Mouse (Mus musculus): ENCODE data around the gene Gm11555. TPM values are rescaled to one million over a fixed set of nuclear protein-coding genes. Genes with fewer than 3 reads are reported as not detected.

The Gm11555 gene
- polyA plus RNA-seq (2014; fragmentation: Illumina TruSeq; extraction: RNeasy Lipid Tissue Mini Kit (QIAGEN cat#74804); ENCODE audit: low read depth, low replicate concordance), result not detected

GRCm38 (mm10) chr11:99650136-99650535, at the start of gene Gm11555:
Gene Gm11555 (minus strand): TSS chr11:99650236.

GRCm38 (mm10) chr11:99690463-99690862, 40.4 kb upstream of the Gm11555 start, which contains the start of gene Gm14190:
Gene Gm14190 (minus strand): TSS chr11:99690740.

GRCm38 (mm10) chr11:99665860-99666259, 15.8 kb upstream of the Gm11555 start, which contains the start of gene Krtap4-6:
Gene Krtap4-6 (minus strand): TSS chr11:99665960.

GRCm38 (mm10) chr11:99658467-99659010, 8.5 kb upstream of the Gm11555 start, which contains the start of gene Gm11563:
Gene Gm11563 (minus strand): TSS chr11:99658960.

GRCm38 (mm10) chr11:99643635-99644139, 6.3 kb downstream of the Gm11555 start, which contains the start of gene Krtap4-7:
Gene Krtap4-7 (minus strand): TSS chr11:99644089.

GRCm38 (mm10) chr11:99634653-99635134, 15.3 kb downstream of the Gm11555 start, which contains the start of gene Krtap4-2:
Gene Krtap4-2 (minus strand): TSS chr11:99635084.

GRCm38 (mm10) chr11:99628138-99628537, 21.9 kb downstream of the Gm11555 start, which contains the start of gene Krtap4-1:
Gene Krtap4-1 (minus strand): TSS chr11:99628238.

GRCm38 (mm10) chr11:99620335-99620734, 29.7 kb downstream of the Gm11555 start, which contains the start of gene Gm11562:
Gene Gm11562 (minus strand): TSS chr11:99620435.

GRCm38 (mm10) chr11:99614796-99615363, 35.2 kb downstream of the Gm11555 start, which contains the start of gene Krtap2-4:
Gene Krtap2-4 (minus strand): TSS chr11:99614846.

GRCm38 (mm10) chr11:99610089-99610488, 39.9 kb downstream of the Gm11555 start, which contains the start of gene Gm11937:
Gene Gm11937 (minus strand): TSS chr11:99610189.

GRCm38 (mm10) chr11:99603208-99603607, 46.8 kb downstream of the Gm11555 start, which contains the start of gene Gm11938:
Gene Gm11938 (minus strand): TSS chr11:99603308.

Other genes with a start within 250 kb of the Gm11555 start
- gene Krt12, start 228.0 kb downstream of the Gm11555 start, polyA plus RNA-seq (2014; fragmentation: Illumina TruSeq; extraction: RNeasy Lipid Tissue Mini Kit (QIAGEN cat#74804); ENCODE audit: low read depth, low replicate concordance), result not detected
- 0.77 TPM for gene Krt20, start 212.1 kb downstream of the Gm11555 start, polyA plus RNA-seq (2014; fragmentation: Illumina TruSeq; extraction: RNeasy Lipid Tissue Mini Kit (QIAGEN cat#74804); ENCODE audit: low read depth, low replicate concordance)
- gene Krt23, start 157.1 kb downstream of the Gm11555 start, polyA plus RNA-seq (2014; fragmentation: Illumina TruSeq; extraction: RNeasy Lipid Tissue Mini Kit (QIAGEN cat#74804); ENCODE audit: low read depth, low replicate concordance), result 62.3 TPM
- gene Krt39, start 128.9 kb downstream of the Gm11555 start, polyA plus RNA-seq (2014; fragmentation: Illumina TruSeq; extraction: RNeasy Lipid Tissue Mini Kit (QIAGEN cat#74804); ENCODE audit: low read depth, low replicate concordance), result not detected
- not detected for gene Krt40, start 107.1 kb downstream of the Gm11555 start, polyA plus RNA-seq (2014; fragmentation: Illumina TruSeq; extraction: RNeasy Lipid Tissue Mini Kit (QIAGEN cat#74804); ENCODE audit: low read depth, low replicate concordance)
- gene Krtap3-3, start 99.4 kb downstream of the Gm11555 start, polyA plus RNA-seq (2014; fragmentation: Illumina TruSeq; extraction: RNeasy Lipid Tissue Mini Kit (QIAGEN cat#74804); ENCODE audit: low read depth, low replicate concordance), result 0.48 TPM
- gene Krtap3-2, start 93.4 kb downstream of the Gm11555 start, polyA plus RNA-seq (2014; fragmentation: Illumina TruSeq; extraction: RNeasy Lipid Tissue Mini Kit (QIAGEN cat#74804); ENCODE audit: low read depth, low replicate concordance), result not detected
- gene Gm11939, start 90.8 kb downstream of the Gm11555 start, polyA plus RNA-seq (2014; fragmentation: Illumina TruSeq; extraction: RNeasy Lipid Tissue Mini Kit (QIAGEN cat#74804); ENCODE audit: low read depth, low replicate concordance), result not detected
- gene Krtap3-1, start 83.6 kb downstream of the Gm11555 start, polyA plus RNA-seq (2014; fragmentation: Illumina TruSeq; extraction: RNeasy Lipid Tissue Mini Kit (QIAGEN cat#74804); ENCODE audit: low read depth, low replicate concordance), result not detected
- gene Krtap1-5, start 69.2 kb downstream of the Gm11555 start, polyA plus RNA-seq (2014; fragmentation: Illumina TruSeq; extraction: RNeasy Lipid Tissue Mini Kit (QIAGEN cat#74804); ENCODE audit: low read depth, low replicate concordance), result not detected
- not detected for gene Krtap1-4, start 66.6 kb downstream of the Gm11555 start, polyA plus RNA-seq (2014; fragmentation: Illumina TruSeq; extraction: RNeasy Lipid Tissue Mini Kit (QIAGEN cat#74804); ENCODE audit: low read depth, low replicate concordance)
- not detected for gene Krtap1-3, start 58.9 kb downstream of the Gm11555 start, polyA plus RNA-seq (2014; fragmentation: Illumina TruSeq; extraction: RNeasy Lipid Tissue Mini Kit (QIAGEN cat#74804); ENCODE audit: low read depth, low replicate concordance)
- not detected for gene Krtap9-3, start 52.1 kb downstream of the Gm11555 start, polyA plus RNA-seq (2014; fragmentation: Illumina TruSeq; extraction: RNeasy Lipid Tissue Mini Kit (QIAGEN cat#74804); ENCODE audit: low read depth, low replicate concordance)
- not detected for gene Gm11938, start 46.9 kb downstream of the Gm11555 start, polyA plus RNA-seq (2014; fragmentation: Illumina TruSeq; extraction: RNeasy Lipid Tissue Mini Kit (QIAGEN cat#74804); ENCODE audit: low read depth, low replicate concordance)
- gene Gm11937, start 40.0 kb downstream of the Gm11555 start, polyA plus RNA-seq (2014; fragmentation: Illumina TruSeq; extraction: RNeasy Lipid Tissue Mini Kit (QIAGEN cat#74804); ENCODE audit: low read depth, low replicate concordance), result not detected
- gene Krtap2-4, start 35.4 kb downstream of the Gm11555 start, polyA plus RNA-seq (2014; fragmentation: Illumina TruSeq; extraction: RNeasy Lipid Tissue Mini Kit (QIAGEN cat#74804); ENCODE audit: low read depth, low replicate concordance), result not detected
- not detected for gene Gm11562, start 29.8 kb downstream of the Gm11555 start, polyA plus RNA-seq (2014; fragmentation: Illumina TruSeq; extraction: RNeasy Lipid Tissue Mini Kit (QIAGEN cat#74804); ENCODE audit: low read depth, low replicate concordance)
- gene Krtap4-1, start 22.0 kb downstream of the Gm11555 start, polyA plus RNA-seq (2014; fragmentation: Illumina TruSeq; extraction: RNeasy Lipid Tissue Mini Kit (QIAGEN cat#74804); ENCODE audit: low read depth, low replicate concordance), result not detected
- not detected for gene Krtap4-2, start 15.2 kb downstream of the Gm11555 start, polyA plus RNA-seq (2014; fragmentation: Illumina TruSeq; extraction: RNeasy Lipid Tissue Mini Kit (QIAGEN cat#74804); ENCODE audit: low read depth, low replicate concordance)
- gene Krtap4-7, start 6.1 kb downstream of the Gm11555 start, polyA plus RNA-seq (2014; fragmentation: Illumina TruSeq; extraction: RNeasy Lipid Tissue Mini Kit (QIAGEN cat#74804); ENCODE audit: low read depth, low replicate concordance), result not detected
- not detected for gene Gm11563, start 8.7 kb upstream of the Gm11555 start, polyA plus RNA-seq (2014; fragmentation: Illumina TruSeq; extraction: RNeasy Lipid Tissue Mini Kit (QIAGEN cat#74804); ENCODE audit: low read depth, low replicate concordance)
- not detected for gene Krtap4-6, start 15.7 kb upstream of the Gm11555 start, polyA plus RNA-seq (2014; fragmentation: Illumina TruSeq; extraction: RNeasy Lipid Tissue Mini Kit (QIAGEN cat#74804); ENCODE audit: low read depth, low replicate concordance)
- not detected for gene Gm14190, start 40.5 kb upstream of the Gm11555 start, polyA plus RNA-seq (2014; fragmentation: Illumina TruSeq; extraction: RNeasy Lipid Tissue Mini Kit (QIAGEN cat#74804); ENCODE audit: low read depth, low replicate concordance)
- not detected for gene Gm14180, start 84.1 kb upstream of the Gm11555 start, polyA plus RNA-seq (2014; fragmentation: Illumina TruSeq; extraction: RNeasy Lipid Tissue Mini Kit (QIAGEN cat#74804); ENCODE audit: low read depth, low replicate concordance)
- not detected for gene Gm11595, start 122.7 kb upstream of the Gm11555 start, polyA plus RNA-seq (2014; fragmentation: Illumina TruSeq; extraction: RNeasy Lipid Tissue Mini Kit (QIAGEN cat#74804); ENCODE audit: low read depth, low replicate concordance)
- not detected for gene Krtap4-8, start 130.5 kb upstream of the Gm11555 start, polyA plus RNA-seq (2014; fragmentation: Illumina TruSeq; extraction: RNeasy Lipid Tissue Mini Kit (QIAGEN cat#74804); ENCODE audit: low read depth, low replicate concordance)
- gene Krtap4-9, start 135.0 kb upstream of the Gm11555 start, polyA plus RNA-seq (2014; fragmentation: Illumina TruSeq; extraction: RNeasy Lipid Tissue Mini Kit (QIAGEN cat#74804); ENCODE audit: low read depth, low replicate concordance), result not detected
- not detected for gene Gm11596, start 143.2 kb upstream of the Gm11555 start, polyA plus RNA-seq (2014; fragmentation: Illumina TruSeq; extraction: RNeasy Lipid Tissue Mini Kit (QIAGEN cat#74804); ENCODE audit: low read depth, low replicate concordance)
- gene Gm11569, start 148.7 kb upstream of the Gm11555 start, polyA plus RNA-seq (2014; fragmentation: Illumina TruSeq; extraction: RNeasy Lipid Tissue Mini Kit (QIAGEN cat#74804); ENCODE audit: low read depth, low replicate concordance), result not detected
- not detected for gene Gm11554, start 154.2 kb upstream of the Gm11555 start, polyA plus RNA-seq (2014; fragmentation: Illumina TruSeq; extraction: RNeasy Lipid Tissue Mini Kit (QIAGEN cat#74804); ENCODE audit: low read depth, low replicate concordance)
- not detected for gene Krtap4-13, start 159.7 kb upstream of the Gm11555 start, polyA plus RNA-seq (2014; fragmentation: Illumina TruSeq; extraction: RNeasy Lipid Tissue Mini Kit (QIAGEN cat#74804); ENCODE audit: low read depth, low replicate concordance)
- not detected for gene Gm11564, start 165.4 kb upstream of the Gm11555 start, polyA plus RNA-seq (2014; fragmentation: Illumina TruSeq; extraction: RNeasy Lipid Tissue Mini Kit (QIAGEN cat#74804); ENCODE audit: low read depth, low replicate concordance)
- gene 2300003K06Rik, start 187.8 kb upstream of the Gm11555 start, polyA plus RNA-seq (2014; fragmentation: Illumina TruSeq; extraction: RNeasy Lipid Tissue Mini Kit (QIAGEN cat#74804); ENCODE audit: low read depth, low replicate concordance), result not detected
- not detected for gene Krtap4-16, start 201.4 kb upstream of the Gm11555 start, polyA plus RNA-seq (2014; fragmentation: Illumina TruSeq; extraction: RNeasy Lipid Tissue Mini Kit (QIAGEN cat#74804); ENCODE audit: low read depth, low replicate concordance)
- not detected for gene Gm11568, start 207.7 kb upstream of the Gm11555 start, polyA plus RNA-seq (2014; fragmentation: Illumina TruSeq; extraction: RNeasy Lipid Tissue Mini Kit (QIAGEN cat#74804); ENCODE audit: low read depth, low replicate concordance)
- not detected for gene Gm11559, start 214.2 kb upstream of the Gm11555 start, polyA plus RNA-seq (2014; fragmentation: Illumina TruSeq; extraction: RNeasy Lipid Tissue Mini Kit (QIAGEN cat#74804); ENCODE audit: low read depth, low replicate concordance)
- gene Krtap9-1, start 223.2 kb upstream of the Gm11555 start, polyA plus RNA-seq (2014; fragmentation: Illumina TruSeq; extraction: RNeasy Lipid Tissue Mini Kit (QIAGEN cat#74804); ENCODE audit: low read depth, low replicate concordance), result not detected
- gene Gm11567, start 229.0 kb upstream of the Gm11555 start, polyA plus RNA-seq (2014; fragmentation: Illumina TruSeq; extraction: RNeasy Lipid Tissue Mini Kit (QIAGEN cat#74804); ENCODE audit: low read depth, low replicate concordance), result not detected